Mouse (Mus musculus) midbrain, embryonic 16.5 days (tissue): Measurements from ENCODE around the gene Cptp. TPM values are rescaled to one million over a fixed set of nuclear protein-coding genes. Genes with fewer than 3 reads are reported as not detected.

Experiments used
- ATAC-seq: fragments of 200-750 bp; cut with Nextera tagmentation; 2 replicates; pipeline ENCODE4 v1.8.0; 2017; ENCODE audit warnings: moderate TSS enrichment
- H3K27ac ChIP-seq: fragments of 300-500 bp; sonication (generic); 2 replicates; pipeline ENCODE4 v1.5.1; 2014; ENCODE audit warnings: mild to moderate bottlenecking, low read length, mixed read lengths
- H3K27me3 ChIP-seq: fragments of 300-500 bp; sonication (generic); 2 replicates; pipeline ENCODE4 v1.6.1; 2014; ENCODE audit warnings: low read depth, low read length, mixed read lengths; ENCODE audit not compliant: control insufficient read depth, insufficient read depth
- H3K36me3 ChIP-seq: fragments of 300-500 bp; sonication (generic); 2 replicates; pipeline ENCODE4 v1.6.1; 2014; ENCODE audit warnings: mild to moderate bottlenecking, low read length, moderate library complexity, mixed read lengths; ENCODE audit not compliant: control insufficient read depth, insufficient read depth
- H3K4me1 ChIP-seq: fragments of 300-500 bp; sonication (generic); 2 replicates; pipeline ENCODE4 v1.6.1; 2014; ENCODE audit warnings: mild to moderate bottlenecking, low read length, mixed read lengths; ENCODE audit not compliant: control insufficient read depth, insufficient read depth
- H3K4me2 ChIP-seq: fragments of 300-500 bp; sonication (generic); 2 replicates; pipeline ENCODE4 v1.6.1; 2014; ENCODE audit warnings: mild to moderate bottlenecking, low read length, mixed read lengths
- H3K4me3 ChIP-seq: fragments of 300-500 bp; sonication (generic); 2 replicates; pipeline ENCODE4 v1.5.1; 2014; ENCODE audit warnings: low read depth, mild to moderate bottlenecking, low read length, moderate library complexity, mixed read lengths
- H3K9ac ChIP-seq: fragments of 300-500 bp; sonication (generic); 2 replicates; pipeline ENCODE4 v1.6.1; 2014; ENCODE audit warnings: low read depth, low read length, mixed read lengths
- H3K9me3 ChIP-seq: fragments of 300-500 bp; sonication (generic); replicated peaks from 2 replicates; pipeline ENCODE4 v1.6.1; 2014; ENCODE audit warnings: mild to moderate bottlenecking, low read length, mixed read lengths; ENCODE audit not compliant: control insufficient read depth, poor library complexity, severe bottlenecking
- WGBS: fragments of 180-500 bp; shearing (Covaris S2); extraction: QIAGEN DNeasy Blood & Tissue Kit; methylation state at CpG from one replicate; pipeline ENCODE4 v1.1.7; 2014; 5-methylcytosine and 5-hydroxymethylcytosine counted together
- polyA plus RNA-seq: library from polyadenylated mRNA; unstranded; fragments of >200 nt; fragmentation: Nextera tagmentation; extraction: Ambion mirVana; gene quantifications from 2 replicates; pipeline ENCODE4 v1.2.1, GENCODE M21; 2015

The Cptp gene
- polyA plus RNA-seq, 1 experiment from 2014 or later = 28.1 TPM

DNA sequence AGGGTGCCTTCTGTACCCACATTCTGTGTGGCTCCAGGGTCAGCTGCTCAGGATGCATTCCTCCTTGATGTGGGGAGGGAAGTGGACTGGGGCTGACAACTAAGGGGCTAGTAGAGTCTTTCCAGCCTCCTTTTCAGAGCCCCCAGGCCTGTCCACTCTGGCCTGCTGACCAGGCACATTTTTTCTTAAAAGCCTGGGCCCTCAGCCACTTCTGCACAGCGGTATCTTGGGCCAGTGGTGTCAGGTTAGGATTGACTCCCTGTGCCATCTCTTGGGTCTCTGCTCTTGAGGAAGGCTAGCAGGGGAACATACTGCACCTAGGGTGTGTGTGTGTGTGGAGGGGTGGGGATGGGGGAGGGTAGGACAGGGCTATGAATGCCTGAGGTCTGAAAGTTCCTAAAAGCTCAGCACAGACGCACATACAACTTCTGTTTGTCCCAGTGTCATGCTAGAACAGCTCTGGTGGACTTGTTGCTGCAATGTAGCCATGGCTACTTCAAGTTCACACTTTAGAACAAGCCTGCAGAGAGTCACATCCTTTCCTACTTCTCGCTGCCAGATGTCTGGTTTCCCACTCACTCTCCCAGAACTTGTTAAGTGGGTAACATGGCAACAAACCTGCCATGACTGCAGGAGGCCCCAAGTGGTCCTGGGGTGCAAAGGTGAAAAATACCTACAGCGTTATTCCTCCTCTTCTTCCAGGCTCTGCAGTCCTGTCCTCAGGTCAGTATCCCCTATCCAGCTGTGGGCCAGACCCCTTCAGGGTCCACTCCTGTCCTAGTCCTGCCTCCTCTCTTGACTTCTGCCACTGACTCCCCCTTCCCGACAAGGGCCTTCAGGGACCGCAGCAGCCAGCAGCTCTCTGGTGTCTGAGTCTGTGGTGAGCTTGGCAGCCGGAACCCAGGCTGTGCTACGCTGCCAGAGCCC, 28.9 kb downstream of the Cptp start:
- H3K4me2 ChIP-seq = peak overlapping the region; percentile 53
- H3K9me3 ChIP-seq = no peaks in the 10 kb centered on the region
- H3K27ac ChIP-seq = peak overlapping the region; percentile 31; the same call in 1 of the 2 replicates
- H3K27me3 ChIP-seq = peaks cover 14% of the 10 kb centered on the region
- WGBS = 7% methylated on average over 8 of the region's 8 CpGs
- H3K36me3 ChIP-seq = no peaks in the 10 kb centered on the region
- peak overlapping the region; percentile 49 for H3K9ac ChIP-seq
- peaks cover 7% of the 10 kb centered on the region for H3K4me1 ChIP-seq
- ATAC-seq = no peak
- peak overlapping the region; percentile 27 for H3K4me3 ChIP-seq

- Histone ChIP-seq H3K9me3 (no peaks in the 10 kb centered on the region), H3K4me1 (peaks cover 7% of the 10 kb centered on the region), H3K27me3 (peaks cover 14% of the 10 kb centered on the region), H3K4me3 (peak within 1 kb of the TSS; percentile 3; the same call in 1 of the 2 replicates), H3K27ac (peak within 1 kb of the TSS; percentile 31; the same call in 1 of the 2 replicates), H3K36me3 (no peaks in the 10 kb centered on the region), H3K9ac (no peak within 1 kb of the TSS), H3K4me2 (peak within 1 kb of the TSS; percentile 53)
- peak; percentile 74; the same call in 1 of the 2 replicates for ATAC-seq
- 4% methylated on average over 16 of the region's 16 CpGs for WGBS
Measured at GRCm38 (mm10) chr4:155839483-155839910, 29.7 kb downstream of the Cptp start, which contains the start of gene Mxra8. Mxra8 (plus strand) TSS chr4:155839680.

- ATAC-seq = no peak
- Histone ChIP-seq H3K9me3 (no peaks in the 10 kb centered on the region), H3K36me3 (no peaks in the 10 kb centered on the region), H3K4me3 (no peak overlapping the region), H3K4me2 (no peak overlapping the region), H3K9ac (no peak overlapping the region), H3K27ac (no peak overlapping the region), H3K27me3 (peaks cover 14% of the 10 kb centered on the region), H3K4me1 (peaks cover 12% of the 10 kb centered on the region)
- 65% methylated on average over 8 of the region's 8 CpGs for WGBS
Measured at GRCm38 (mm10) chr4:155838187-155839153, 30.8 kb downstream of the Cptp start.

GRCm38 (mm10) chr4:155837404-155838010, 31.7 kb downstream of the Cptp start:
- H3K4me2 ChIP-seq = no peak overlapping the region
- H3K27ac ChIP-seq = no peak overlapping the region
- 80% methylated on average over 11 of the region's 11 CpGs for WGBS
- H3K9me3 ChIP-seq = no peaks in the 10 kb centered on the region
- H3K36me3 ChIP-seq = no peaks in the 10 kb centered on the region
- H3K9ac ChIP-seq = no peak overlapping the region
- H3K27me3 ChIP-seq = peaks cover 14% of the 10 kb centered on the region
- no peak overlapping the region for H3K4me3 ChIP-seq
- ATAC-seq = no peak
- H3K4me1 ChIP-seq = peaks cover 19% of the 10 kb centered on the region

DNA sequence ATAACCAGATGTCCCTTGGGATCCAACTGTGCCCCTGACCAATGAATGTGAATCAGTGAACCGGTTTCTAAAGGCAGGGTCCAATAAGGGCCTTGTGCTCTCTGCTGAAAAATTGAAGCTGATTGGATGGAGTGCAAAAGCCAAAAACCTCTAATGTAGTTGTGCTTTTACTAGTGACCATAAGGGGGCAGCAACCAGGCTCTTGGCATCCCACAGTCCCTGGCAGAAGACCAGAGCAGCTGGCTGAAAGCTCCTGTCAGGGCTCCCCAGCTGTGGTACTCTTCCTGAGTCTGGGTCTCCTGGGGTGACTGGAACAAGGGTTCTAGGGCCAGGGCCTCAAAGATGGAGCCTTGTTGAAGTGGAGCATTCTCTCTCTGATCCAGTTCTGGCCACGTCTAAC, 35.4 kb downstream of the Cptp start:
- Histone ChIP-seq H3K9me3 (no peaks in the 10 kb centered on the region), H3K36me3 (no peaks in the 10 kb centered on the region), H3K27me3 (no peaks in the 10 kb centered on the region), H3K4me2 (no peak overlapping the region), H3K4me3 (no peak overlapping the region), H3K4me1 (peaks cover 17% of the 10 kb centered on the region), H3K27ac (0 out of 2 replicates have a peak overlapping the region, but pooled peaks have one; percentile 10), H3K9ac (no peak overlapping the region)
- WGBS = 32% methylated on average over 2 of the region's 2 CpGs
- ATAC-seq = 0 out of 2 replicates have a peak, but pooled peaks have one; percentile 13

- Histone ChIP-seq H3K4me3 (no peak overlapping the region), H3K4me2 (no peak overlapping the region), H3K27ac (no peak overlapping the region), H3K27me3 (no peaks in the 10 kb centered on the region), H3K4me1 (peaks cover 17% of the 10 kb centered on the region), H3K36me3 (no peaks in the 10 kb centered on the region), H3K9me3 (no peaks in the 10 kb centered on the region), H3K9ac (no peak overlapping the region)
- WGBS = 85% methylated on average over 4 of the region's 4 CpGs
- no peak for ATAC-seq
Measured at GRCm38 (mm10) chr4:155833234-155833633, 36.0 kb downstream of the Cptp start.

- no peak for ATAC-seq
Measured at GRCm38 (mm10) chr4:155832321-155832720, 36.9 kb downstream of the Cptp start.

DNA sequence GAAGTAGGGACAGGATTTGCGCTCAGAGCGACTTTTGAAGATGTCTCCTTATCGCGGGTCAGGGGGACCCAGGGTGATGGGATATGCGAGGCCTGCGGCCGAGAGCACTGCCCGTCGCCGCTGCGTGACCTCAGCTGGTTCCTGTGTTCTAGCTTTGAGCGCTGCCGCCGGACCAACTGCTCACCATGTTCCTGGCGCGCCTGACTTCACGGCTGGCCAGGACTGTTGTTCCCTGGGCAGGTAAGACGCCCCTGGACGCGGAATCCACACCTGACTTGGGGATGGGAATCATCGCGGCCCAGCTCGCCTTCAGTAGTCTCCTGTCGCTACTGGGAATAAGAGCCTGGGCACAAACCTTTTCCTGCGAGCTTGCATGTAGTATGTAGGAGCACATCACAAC, 37.4 kb downstream of the Cptp start:
- H3K4me3 ChIP-seq = peak overlapping the region; percentile 77
- no peaks in the 10 kb centered on the region for H3K9me3 ChIP-seq
- no peaks in the 10 kb centered on the region for H3K36me3 ChIP-seq
- peaks cover 17% of the 10 kb centered on the region for H3K4me1 ChIP-seq
- peak overlapping the region; percentile 84 for H3K27ac ChIP-seq
- peak overlapping the region; percentile 86 for H3K9ac ChIP-seq
- ATAC-seq = peak; percentile 54; the same call in 1 of the 2 replicates
- no peaks in the 10 kb centered on the region for H3K27me3 ChIP-seq
- 1% methylated on average over 25 of the region's 25 CpGs for WGBS
- H3K4me2 ChIP-seq = peak overlapping the region; percentile 96

More at GRCm38 (mm10) chr4:155832321-155832720, 36.9 kb downstream of the Cptp start:
- WGBS = 54% methylated on average over 10 of the region's 10 CpGs
- Histone ChIP-seq H3K9ac (peak overlapping the region; percentile 86), H3K9me3 (no peaks in the 10 kb centered on the region), H3K27ac (no peak overlapping the region), H3K4me1 (peaks cover 17% of the 10 kb centered on the region), H3K4me3 (peak overlapping the region; percentile 77), H3K27me3 (no peaks in the 10 kb centered on the region), H3K36me3 (no peaks in the 10 kb centered on the region), H3K4me2 (peak overlapping the region; percentile 96)
